ENCODE assay signal across 26 mouse cellular contexts in the genomic region with DNA sequence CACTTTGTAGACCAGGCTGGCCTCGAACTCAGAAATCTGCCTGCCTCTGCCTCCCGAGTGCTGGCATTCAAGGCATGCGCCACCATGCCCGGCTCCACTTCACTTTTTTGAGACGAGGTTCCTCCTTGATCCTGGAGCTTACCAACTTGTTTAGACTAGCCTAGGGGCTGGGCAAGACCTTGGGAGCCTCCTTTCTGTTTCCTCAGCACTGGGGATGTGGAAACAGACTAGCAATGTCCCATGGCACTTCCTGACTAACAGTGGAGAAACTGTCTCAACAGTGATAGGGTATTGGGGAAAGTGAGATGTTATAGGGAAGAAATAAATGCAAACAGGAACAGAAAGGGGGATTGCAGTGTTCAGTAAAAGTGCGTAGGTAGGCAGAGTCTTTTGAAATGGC. TPM values are rescaled to one million over a fixed set of nuclear protein-coding genes. Genes with fewer than 3 reads are reported as not detected.
DNase-seq lines count a peak whose midpoint lies in the region; ATAC-seq and TF ChIP-seq lines count a peak whose summit lies in the region.
"Had no signal": no experiment of that assay in that cellular context is flagged by ENCODE, and none has a peak within 500 bp of the region (broad histone marks: within the 10 kb centered on the region; RNA-seq: fewer than 3 reads in every experiment).

No protein-coding gene starts in this region.

- intact Hi-C loops in gastrocnemius, adult 2 months (cut with DNase I): loop anchor here (5.0 kb wide), 1 partner anchor 51 kb away; no protein-coding TSS in a partner anchor

- H3K4me1 ChIP-seq in lung, postnatal 0 days (ENCODE audit: insufficient read depth, low read depth, low read length): no peaks in the 10 kb centered on the region
- no peaks in the 10 kb centered on the region for H3K4me1 ChIP-seq in midbrain, postnatal 0 days (ENCODE audit: insufficient read depth, low read length)
- H3K4me1 ChIP-seq: embryonic facial prominence, embryonic 13.5 days; forebrain, embryonic 15.5 days; heart, embryonic 10.5 days; hindbrain, embryonic 12.5 days had no signal

- no peaks in the 10 kb centered on the region for H3K36me3 ChIP-seq in lung, postnatal 0 days (ENCODE audit: insufficient read depth, low read length)
- no peaks in the 10 kb centered on the region for H3K36me3 ChIP-seq in midbrain, postnatal 0 days (ENCODE audit: insufficient read depth, low read length)
- H3K36me3 ChIP-seq: embryonic facial prominence, embryonic 10.5 days; embryonic facial prominence, embryonic 13.5 days; forebrain, embryonic 12.5 days; forebrain, embryonic 15.5 days; heart, embryonic 10.5 days; hindbrain, embryonic 12.5 days had no signal

- no peak for TF ChIP-seq EP300 in lung, postnatal 0 days (IDR thresholded peaks at IDR 0.05)

- no peak overlapping the region for H3K4me2 ChIP-seq in lung, postnatal 0 days (replicated peaks; ENCODE audit: low read depth, low read length)
- H3K4me2 ChIP-seq in midbrain, postnatal 0 days (ENCODE audit: low read depth, low read length, poor library complexity, severe bottlenecking): no peak overlapping the region
- H3K4me2 ChIP-seq: embryonic facial prominence, embryonic 13.5 days; forebrain, embryonic 12.5 days; forebrain, embryonic 15.5 days; hindbrain, embryonic 12.5 days had no signal

- WGBS in lung, postnatal 0 days: 81% methylated on average over 6 of the region's 6 CpGs
- WGBS in midbrain, postnatal 0 days: 79% methylated on average over 6 of the region's 6 CpGs

- peak overlapping the region; percentile 87 for H3K27ac ChIP-seq in gastrocnemius, adult 2 months
- H3K27ac ChIP-seq in lung, postnatal 0 days (ENCODE audit: low read length): no peak overlapping the region
- H3K27ac ChIP-seq in midbrain, postnatal 0 days (ENCODE audit: low read depth, low read length): no peak overlapping the region
- H3K27ac ChIP-seq: embryonic facial prominence, embryonic 10.5 days; embryonic facial prominence, embryonic 13.5 days; forebrain, embryonic 12.5 days; forebrain, embryonic 15.5 days; heart, adult 2 months; heart, embryonic 10.5 days; hindbrain, embryonic 12.5 days had no signal

- ATAC-seq in lung, postnatal 0 days: no peak
- peak; percentile 89 for ATAC-seq in granulocyte monocyte progenitor cell, adult 5-6 weeks (replicated peaks; ENCODE audit: poor library complexity, severe bottlenecking)
- peak; percentile 48 for ATAC-seq in monocyte, adult 5-6 weeks (replicated peaks; ENCODE audit: insufficient number of reproducible peaks, low FRiP score, low TSS enrichment, poor library complexity, severe bottlenecking)
- no peak for ATAC-seq in midbrain, postnatal 0 days (ENCODE audit: low FRiP score)
- ATAC-seq: activated CD4-positive, CD25-positive, alpha-beta regulatory T cell, adult 4 months; forebrain, embryonic 15.5 days; hindbrain, embryonic 16.5 days had no signal

- H3K9ac ChIP-seq in lung, postnatal 0 days (replicated peaks; ENCODE audit: low read depth): no peak overlapping the region
- H3K9ac ChIP-seq in midbrain, postnatal 0 days (replicated peaks; ENCODE audit: low read length, poor library complexity, severe bottlenecking): no peak overlapping the region
- H3K9ac ChIP-seq: embryonic facial prominence, embryonic 13.5 days; forebrain, embryonic 12.5 days; forebrain, embryonic 15.5 days; hindbrain, embryonic 12.5 days had no signal

- H3K9me3 ChIP-seq in lung, postnatal 0 days (ENCODE audit: low read length): no peaks in the 10 kb centered on the region
- no peaks in the 10 kb centered on the region for H3K9me3 ChIP-seq in midbrain, postnatal 0 days (ENCODE audit: low read length)
- H3K9me3 ChIP-seq: embryonic facial prominence, embryonic 10.5 days; embryonic facial prominence, embryonic 13.5 days; forebrain, embryonic 12.5 days; forebrain, embryonic 15.5 days; heart, embryonic 10.5 days; hindbrain, embryonic 12.5 days had no signal

- no peak for TF ChIP-seq CTCF in gastrocnemius, adult 2 months (IDR thresholded peaks at IDR 0.05)
- TF ChIP-seq CTCF in lung, postnatal 0 days (IDR thresholded peaks at IDR 0.05): no peak
- TF ChIP-seq CTCF in midbrain, postnatal 0 days (IDR thresholded peaks at IDR 0.05): no peak

- DNase-seq in gastrocnemius, adult 2 months: no peak
- no peak for DNase-seq in gastrocnemius, adult 8-10 months (ENCODE audit: low spot score in 2 of 2)
- peak; percentile 11 for DNase-seq in lung, postnatal 0 days (ENCODE audit: low spot score)
- no peak for DNase-seq in lung, postnatal 10 days
- DNase-seq in midbrain, postnatal 0 days (ENCODE audit: low spot score): no peak
- no peak for DNase-seq in adrenal gland, postnatal 14 days
- DNase-seq: adrenal gland, adult 8-10 months; adrenal gland, postnatal 36 days; cerebellum, adult 11 months; cerebellum, adult 2 months; cerebellum, adult 9-11 months; cerebellum, postnatal 25 days; embryo, embryonic 11 days; gastrocnemius, postnatal 14 days; heart, adult 2 months had no signal

- no peak overlapping the region for H3K4me3 ChIP-seq in gastrocnemius, adult 2 months
- H3K4me3 ChIP-seq in lung, postnatal 0 days (ENCODE audit: low read depth, low read length): no peak overlapping the region
- no peak overlapping the region for H3K4me3 ChIP-seq in midbrain, postnatal 0 days (ENCODE audit: low read depth, low read length)
- H3K4me3 ChIP-seq: embryonic facial prominence, embryonic 10.5 days; embryonic facial prominence, embryonic 13.5 days; erythroblast, embryonic 14.5 days; forebrain, embryonic 12.5 days; forebrain, embryonic 15.5 days; heart, adult 2 months; heart, embryonic 10.5 days; hindbrain, embryonic 12.5 days had no signal

- no peaks in the 10 kb centered on the region for H3K27me3 ChIP-seq in lung, postnatal 0 days (replicated peaks; ENCODE audit: insufficient read depth, low read length)
- no peaks in the 10 kb centered on the region for H3K27me3 ChIP-seq in midbrain, postnatal 0 days (ENCODE audit: insufficient read depth, low read length)
- H3K27me3 ChIP-seq: embryonic facial prominence, embryonic 13.5 days; forebrain, embryonic 12.5 days; forebrain, embryonic 15.5 days; hindbrain, embryonic 12.5 days had no signal

RNA-seq across cellular contexts. Expression of a gene that starts 47.7 kb away (rescaled TPM):
- total RNA-seq in gastrocnemius, adult 2 months (2021): 100 to 1,000 TPM in 1 of 2 experiments, 10 to 100 TPM in 1; 97.0 to 104 TPM
- total RNA-seq in gastrocnemius, adult 8-10 months (2022): 100 to 1,000 TPM in 3 of 4 experiments, 10 to 100 TPM in 1; 96.5 to 140 (median 113) TPM
- polyA plus RNA-seq in lung, postnatal 0 days (2015; fragmentation: Nextera tagmentation; extraction: Ambion mirVana): 2.3 and 2.7 TPM in 2 replicates
- total RNA-seq in granulocyte monocyte progenitor cell, adult 5-6 weeks (2014; fragmentation: Nextera tagmentation): 11.0 and 13.0 TPM in 2 replicates
- total RNA-seq in granulocyte monocyte progenitor cell, adult 5-6 weeks (2017): 13.7 and 18.4 TPM in 2 replicates
- 18.7 to 30.9 TPM (median 19.0 TPM) in 3 replicates for total RNA-seq in monocyte, adult 5-6 weeks (2017)
- total RNA-seq in midbrain, postnatal 0 days (2014; rRNA removed): 64.4 and 81.0 TPM in 2 replicates
- polyA plus RNA-seq in midbrain, postnatal 0 days (2015; fragmentation: Nextera tagmentation; extraction: Ambion mirVana): 8.6 and 9.7 TPM in 2 replicates
- total RNA-seq in adrenal gland, postnatal 14 days (2021): 21.3 and 33.3 TPM in 2 replicates

RNA-seq across cellular contexts. Expression of a gene that starts 59.5 kb away (rescaled TPM):
- total RNA-seq in gastrocnemius, adult 2 months (2021): 10 to 100 TPM; 10.2 to 12.4 TPM
- total RNA-seq in gastrocnemius, adult 8-10 months (2022): 10 to 100 TPM in 2 of 4 experiments, 1 to 10 TPM in 2; 8.1 to 10.7 (median 10.1) TPM
- polyA plus RNA-seq in lung, postnatal 0 days (2015; fragmentation: Nextera tagmentation; extraction: Ambion mirVana): 34.4 and 35.2 TPM in 2 replicates
- 89.4 and 91.3 TPM in 2 replicates for total RNA-seq in granulocyte monocyte progenitor cell, adult 5-6 weeks (2014; fragmentation: Nextera tagmentation)
- total RNA-seq in granulocyte monocyte progenitor cell, adult 5-6 weeks (2017): 41.5 and 50.1 TPM in 2 replicates
- total RNA-seq in monocyte, adult 5-6 weeks (2017): 64.4 to 66.8 TPM (median 64.7 TPM) in 3 replicates
- total RNA-seq in midbrain, postnatal 0 days (2014; rRNA removed): 30.2 and 42.1 TPM in 2 replicates
- polyA plus RNA-seq in midbrain, postnatal 0 days (2015; fragmentation: Nextera tagmentation; extraction: Ambion mirVana): 21.3 and 21.4 TPM in 2 replicates
- 36.2 and 47.0 TPM in 2 replicates for total RNA-seq in adrenal gland, postnatal 14 days (2021)

Comparison
In these comparisons a context has a peak if more than half of its experiments do, and no peak if none do; other contexts are left out.
1. ATAC-seq: peak in granulocyte monocyte progenitor cell, adult 5-6 weeks (single experiment) and monocyte, adult 5-6 weeks (single experiment); none in lung, postnatal 0 days (single experiment) and midbrain, postnatal 0 days (single experiment).